22 mouse cellular contexts compared by ENCODE assay signal in genomic region chr13:97666761-97667160, GRCm38 (mm10).
A peak's percentile ranks its signal among the peaks of the same experiment; 100 is the strongest.
DNase-seq lines count a peak whose midpoint lies in the region; ATAC-seq lines count a peak whose summit lies in the region.
"Had no signal": no experiment of that assay in that cellular context is flagged by ENCODE, and none has a peak within 500 bp of the region (broad histone marks: within the 10 kb centered on the region; RNA-seq: fewer than 3 reads in every experiment).

No protein-coding gene starts in this region.

- peaks cover 3% of the 10 kb centered on the region; the same call in 1 of the 2 replicates for H3K4me1 ChIP-seq in heart, embryonic 11.5 days (ENCODE audit: control insufficient read depth, insufficient read depth, low read length)
- peaks cover 4% of the 10 kb centered on the region; the same call in 1 of the 2 replicates for H3K4me1 ChIP-seq in brown adipose tissue, adult 24 weeks (ENCODE audit: control insufficient read depth, insufficient read depth, insufficient read length, low read length)
- H3K4me1 ChIP-seq in forebrain, embryonic 16.5 days (replicated peaks; ENCODE audit: control insufficient read depth, insufficient read depth, low read length): peaks cover 17% of the 10 kb centered on the region

- H3K27me3 ChIP-seq in heart, embryonic 11.5 days (ENCODE audit: control insufficient read depth, insufficient read depth, low read length): no peaks in the 10 kb centered on the region
- no peaks in the 10 kb centered on the region for H3K27me3 ChIP-seq in forebrain, embryonic 16.5 days (replicated peaks; ENCODE audit: control insufficient read depth, insufficient read depth, low read length)
- H3K27me3 ChIP-seq: embryonic facial prominence, embryonic 12.5 days; hindbrain, embryonic 15.5 days; limb, embryonic 15.5 days had no signal

- no peak overlapping the region for H3K27ac ChIP-seq in heart, embryonic 11.5 days (ENCODE audit: low read depth, low read length)
- peak overlapping the region; percentile 58 for H3K27ac ChIP-seq in brown adipose tissue, adult 24 weeks (replicated peaks; ENCODE audit: low read depth, low read length)
- no peak overlapping the region for H3K27ac ChIP-seq in forebrain, embryonic 16.5 days (ENCODE audit: low read length)
- H3K27ac ChIP-seq: embryonic facial prominence, embryonic 12.5 days; forebrain, embryonic 12.5 days; hindbrain, embryonic 15.5 days; limb, embryonic 15.5 days had no signal

- H3K4me2 ChIP-seq in heart, embryonic 11.5 days: no peak overlapping the region
- no peak overlapping the region for H3K4me2 ChIP-seq in forebrain, embryonic 16.5 days (ENCODE audit: low read length)
- H3K4me2 ChIP-seq: embryonic facial prominence, embryonic 12.5 days; forebrain, embryonic 12.5 days; hindbrain, embryonic 15.5 days; limb, embryonic 15.5 days; midbrain, embryonic 11.5 days had no signal

- no peak overlapping the region for H3K9ac ChIP-seq in heart, embryonic 11.5 days (ENCODE audit: low read depth, low read length)
- H3K9ac ChIP-seq in forebrain, embryonic 16.5 days (replicated peaks; ENCODE audit: low read depth, low read length): no peak overlapping the region
- H3K9ac ChIP-seq: embryonic facial prominence, embryonic 12.5 days; forebrain, embryonic 12.5 days; hindbrain, embryonic 15.5 days; limb, embryonic 15.5 days had no signal

- H3K36me3 ChIP-seq in heart, embryonic 11.5 days (ENCODE audit: control insufficient read depth, insufficient read depth, low read length): no peaks in the 10 kb centered on the region
- no peaks in the 10 kb centered on the region for H3K36me3 ChIP-seq in forebrain, embryonic 16.5 days (ENCODE audit: control insufficient read depth, insufficient read depth)
- H3K36me3 ChIP-seq: embryonic facial prominence, embryonic 12.5 days; forebrain, embryonic 12.5 days; hindbrain, embryonic 15.5 days; limb, embryonic 15.5 days had no signal

- ATAC-seq in heart, embryonic 11.5 days (replicated peaks; ENCODE audit: insufficient number of reproducible peaks, low FRiP score, low TSS enrichment): no peak
- no peak for ATAC-seq in forebrain, embryonic 16.5 days
- ATAC-seq in activated CD4-positive, CD25-positive, alpha-beta regulatory T cell, adult 4 months: no peak
- ATAC-seq: intestine, postnatal 0 days had no signal

- DNase-seq in heart, adult 8-10 months (ENCODE audit: low spot score): peak; percentile 17
- DNase-seq in urinary bladder, postnatal 14 days (ENCODE audit: low spot score): peak; percentile 27
- DNase-seq in urinary bladder, postnatal 10 days (ENCODE audit: low spot score): no peak
- DNase-seq in skeletal muscle tissue, adult 2 months (ENCODE audit: low read depth, low spot score): peak; percentile 27
- DNase-seq: adrenal gland, adult 8-10 months; cerebellum, adult 18-20 months; cerebellum, postnatal 36 days; gastrocnemius, postnatal 10 days; kidney, postnatal 14 days; lung, postnatal 4 days; right cerebral cortex, postnatal 4 days; thymus, adult 18-20 months had no signal

- H3K9me3 ChIP-seq in heart, embryonic 11.5 days (replicated peaks; ENCODE audit: control insufficient read depth, low read length): no peaks in the 10 kb centered on the region
- no peaks in the 10 kb centered on the region for H3K9me3 ChIP-seq in forebrain, embryonic 16.5 days (ENCODE audit: control insufficient read depth, low read length)
- H3K9me3 ChIP-seq: embryonic facial prominence, embryonic 12.5 days; forebrain, embryonic 12.5 days; hindbrain, embryonic 15.5 days; limb, embryonic 15.5 days had no signal

- WGBS in heart, embryonic 11.5 days (ENCODE audit: insufficient replicate concordance): 88% methylated on average over 4 of the region's 4 CpGs
- WGBS in forebrain, embryonic 16.5 days: 93% methylated on average over 4 of the region's 4 CpGs

- H3K4me3 ChIP-seq in heart, embryonic 11.5 days (ENCODE audit: low read depth, low read length): no peak overlapping the region
- no peak overlapping the region for H3K4me3 ChIP-seq in brown adipose tissue, adult 24 weeks (ENCODE audit: insufficient read depth, low read depth, low read length)
- no peak overlapping the region for H3K4me3 ChIP-seq in forebrain, embryonic 16.5 days (replicated peaks; ENCODE audit: low read length)
- H3K4me3 ChIP-seq: embryonic facial prominence, embryonic 12.5 days; forebrain, embryonic 12.5 days; hindbrain, embryonic 15.5 days; limb, embryonic 15.5 days had no signal
